Mouse (Mus musculus) heart, embryonic 14.5 days (tissue): Measurements from ENCODE around the gene Pik3r1. TPM values are rescaled to one million over a fixed set of nuclear protein-coding genes. Genes with fewer than 3 reads are reported as not detected.

Source experiments
- ATAC-seq: fragments of 200-750 bp; cut with Nextera tagmentation; 2 replicates; pipeline ENCODE4 v1.8.0; 2017; ENCODE audit warnings: low read depth, moderate TSS enrichment; ENCODE audit not compliant: insufficient number of reproducible peaks, insufficient read depth, low FRiP score
- H3K27ac ChIP-seq, 2 experiments: fragments of 200-500 bp in 1 of 2; fragments of 300-500 bp in 1 of 2; sonication (generic) in 1 of 2; replicated peaks in 1 of 2; 2 replicates each; pipeline ENCODE4 v1.5.1; 2012 to 2014; ENCODE audit warnings: low read depth in 2 of 2, low read length in 2 of 2, control low read depth in 1 of 2, mild to moderate bottlenecking in 1 of 2, mixed read lengths in 1 of 2; ENCODE audit not compliant: control insufficient read depth in 1 of 2, insufficient read depth in 1 of 2
- H3K27me3 ChIP-seq: fragments of 300-500 bp; sonication (generic); 2 replicates; pipeline ENCODE4 v1.6.1; 2014; ENCODE audit warnings: mild to moderate bottlenecking, low read length, control low read depth; ENCODE audit not compliant: control insufficient read depth, insufficient read depth
- H3K36me3 ChIP-seq: fragments of 300-500 bp; sonication (generic); 2 replicates; pipeline ENCODE4 v1.6.1; 2014; ENCODE audit warnings: mild to moderate bottlenecking, control low read depth, low read length, mixed read lengths; ENCODE audit not compliant: control insufficient read depth, insufficient read depth
- H3K4me1 ChIP-seq, 2 experiments: fragments of 200-500 bp in 1 of 2; fragments of 300-500 bp in 1 of 2; sonication (generic) in 1 of 2; 2 replicates each; pipeline ENCODE4 v1.6.1; 2012 to 2014; ENCODE audit warnings: low read length in 2 of 2, control low read depth in 1 of 2, mixed read lengths in 1 of 2; ENCODE audit not compliant: control insufficient read depth in 2 of 2, insufficient read depth in 2 of 2
- H3K4me2 ChIP-seq: fragments of 300-500 bp; sonication (generic); 2 replicates; pipeline ENCODE4 v1.6.1; 2014; ENCODE audit warnings: mild to moderate bottlenecking, low read length
- H3K4me3 ChIP-seq, 2 experiments: fragments of 200-500 bp in 1 of 2; fragments of 300-500 bp in 1 of 2; sonication (generic) in 1 of 2; 2 replicates each; pipeline ENCODE4 v1.5.1; 2012 to 2014; ENCODE audit warnings: low read length in 2 of 2, mild to moderate bottlenecking in 2 of 2, control low read depth in 1 of 2, low read depth in 1 of 2, moderate library complexity in 1 of 2; ENCODE audit not compliant: control insufficient read depth in 1 of 2, insufficient read depth in 1 of 2
- H3K9ac ChIP-seq: fragments of 300-500 bp; sonication (generic); 2 replicates; pipeline ENCODE4 v1.6.1; 2014; ENCODE audit warnings: mild to moderate bottlenecking, low read length
- H3K9me3 ChIP-seq: fragments of 300-500 bp; sonication (generic); 2 replicates; pipeline ENCODE4 v1.6.1; 2016; ENCODE audit warnings: low read length, control low read depth; ENCODE audit not compliant: control insufficient read depth
- WGBS: fragments of 180-500 bp; shearing (Covaris S2); extraction: QIAGEN DNeasy Blood & Tissue Kit; methylation state at CpG from one replicate; pipeline ENCODE4 v1.1.7; 2014; 5-methylcytosine and 5-hydroxymethylcytosine counted together
- polyA plus RNA-seq: library from polyadenylated mRNA; unstranded; fragments of >200 nt; fragmentation: Nextera tagmentation; extraction: Ambion mirVana; gene quantifications from 2 replicates; pipeline ENCODE4 v1.2.1, GENCODE M21; 2014

Pik3r1 gene
- polyA plus RNA-seq, 1 experiment from 2014 or later, result 23.2 TPM

DNA sequence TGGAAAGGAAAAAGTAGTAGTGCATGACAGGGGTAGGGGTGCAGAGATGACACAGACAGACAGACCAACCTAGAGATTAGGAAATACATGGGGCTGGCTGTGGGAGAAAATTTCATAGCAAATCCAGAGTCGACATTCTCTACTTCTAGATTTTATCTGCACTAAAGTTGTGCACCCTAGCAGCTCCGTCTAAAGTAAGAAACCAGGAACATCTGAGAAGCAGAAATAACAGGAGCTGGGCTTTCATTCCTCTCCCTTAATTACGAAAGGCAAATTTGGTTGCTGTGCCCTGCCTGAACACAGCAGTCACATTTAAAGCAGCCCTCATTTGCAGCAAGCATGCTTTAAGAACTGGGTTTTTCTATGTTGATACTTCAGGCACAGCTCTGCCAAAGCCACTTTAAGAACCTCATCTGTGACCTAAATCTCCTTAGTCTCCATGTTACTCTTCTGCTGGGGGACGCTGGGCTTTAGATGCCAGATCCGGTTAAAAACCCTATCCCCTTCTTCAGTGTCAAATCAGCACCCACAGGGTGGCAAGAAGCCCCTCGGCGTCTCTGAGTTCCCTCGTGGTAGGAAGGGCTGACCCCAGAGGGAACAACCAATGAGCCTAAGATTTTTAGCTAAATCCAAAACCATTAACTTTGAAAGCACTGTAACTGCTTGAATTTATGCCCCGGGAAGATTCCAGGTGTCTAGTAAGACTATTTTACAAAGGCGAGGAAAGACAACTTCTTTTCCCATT, 76.9 kb downstream of the Pik3r1 start:
- H3K4me2 ChIP-seq, result peak overlapping the region; percentile 86
- no peak for ATAC-seq
- no peaks in the 10 kb centered on the region for H3K9me3 ChIP-seq
- peak overlapping the region; percentile 23 to 43; a peak in 3 of 4 replicates for H3K4me3 ChIP-seq
- H3K27ac ChIP-seq, result peak overlapping the region; percentile 62 to 79
- H3K27me3 ChIP-seq, result no peaks in the 10 kb centered on the region
- H3K9ac ChIP-seq, result peak overlapping the region; percentile 69
- 55% methylated on average over 10 of the region's 10 CpGs for WGBS
- H3K36me3 ChIP-seq, result peaks cover 33% of the 10 kb centered on the region
- H3K4me1 ChIP-seq, result peaks cover 22 to 41% of the 10 kb centered on the region in 2 experiments

DNA sequence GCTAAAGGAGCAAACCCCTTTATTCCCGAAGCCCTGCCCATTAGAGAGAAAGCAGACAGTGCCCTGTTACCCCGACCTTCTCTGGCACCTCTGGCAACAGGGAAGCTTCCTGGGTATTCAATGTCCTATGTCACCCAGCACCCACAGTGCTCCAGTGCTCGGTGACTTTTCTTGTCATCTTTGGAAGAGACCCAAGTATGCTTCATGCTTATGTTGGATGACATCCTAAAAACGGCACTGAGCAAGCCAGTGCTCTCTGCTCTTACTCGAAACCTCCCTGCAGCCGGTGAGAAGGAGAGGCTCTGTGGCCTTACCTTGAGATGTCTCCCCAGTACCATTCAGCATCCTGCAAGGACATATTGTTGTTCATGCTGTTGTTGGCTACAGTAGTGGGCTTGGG, 77.8 kb downstream of the Pik3r1 start:
- no peak overlapping the region for H3K4me3 ChIP-seq
- no peaks in the 10 kb centered on the region for H3K9me3 ChIP-seq
- peak overlapping the region; percentile 86; the same call in 1 of the 2 replicates for H3K4me2 ChIP-seq
- H3K27me3 ChIP-seq, result no peaks in the 10 kb centered on the region
- ATAC-seq, result no peak
- peak overlapping the region; percentile 22; the same call in 1 of the 2 replicates for H3K9ac ChIP-seq
- H3K36me3 ChIP-seq, result peaks cover 42% of the 10 kb centered on the region
- no peak overlapping the region for H3K27ac ChIP-seq
- H3K4me1 ChIP-seq, result peaks cover 20 to 37% of the 10 kb centered on the region in 2 experiments
- 28% methylated on average over 6 of the region's 6 CpGs for WGBS

DNA sequence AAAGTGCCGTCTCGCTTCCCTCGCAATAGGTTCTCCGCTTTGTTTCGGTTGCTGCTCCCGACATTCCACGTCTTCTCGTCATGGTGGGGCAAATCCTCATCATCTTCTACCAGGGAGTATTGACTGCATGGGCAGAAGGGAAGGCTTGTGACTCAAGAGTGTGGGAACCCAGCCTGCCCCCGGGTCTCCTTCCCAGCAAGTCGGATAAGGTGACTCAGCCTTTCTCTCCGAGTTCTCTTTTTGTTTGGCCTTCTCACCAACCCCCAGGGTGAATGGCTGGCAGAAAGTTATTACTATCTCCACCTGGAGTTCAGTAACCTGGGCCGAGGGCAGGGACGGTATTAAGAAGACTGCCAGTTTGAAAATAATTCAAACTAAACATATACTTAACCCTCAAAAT, 81.8 kb downstream of the Pik3r1 start:
- 90% methylated on average over 13 of the region's 13 CpGs for WGBS
- H3K4me1 ChIP-seq, result peaks cover 8 to 14% of the 10 kb centered on the region in 2 experiments
- H3K9me3 ChIP-seq, result no peaks in the 10 kb centered on the region
- no peak overlapping the region for H3K4me3 ChIP-seq
- no peaks in the 10 kb centered on the region for H3K27me3 ChIP-seq
- H3K36me3 ChIP-seq, result peaks cover 79% of the 10 kb centered on the region
- ATAC-seq, result no peak
- H3K4me2 ChIP-seq, result no peak overlapping the region
- no peak overlapping the region for H3K27ac ChIP-seq
- H3K9ac ChIP-seq, result no peak overlapping the region

DNA sequence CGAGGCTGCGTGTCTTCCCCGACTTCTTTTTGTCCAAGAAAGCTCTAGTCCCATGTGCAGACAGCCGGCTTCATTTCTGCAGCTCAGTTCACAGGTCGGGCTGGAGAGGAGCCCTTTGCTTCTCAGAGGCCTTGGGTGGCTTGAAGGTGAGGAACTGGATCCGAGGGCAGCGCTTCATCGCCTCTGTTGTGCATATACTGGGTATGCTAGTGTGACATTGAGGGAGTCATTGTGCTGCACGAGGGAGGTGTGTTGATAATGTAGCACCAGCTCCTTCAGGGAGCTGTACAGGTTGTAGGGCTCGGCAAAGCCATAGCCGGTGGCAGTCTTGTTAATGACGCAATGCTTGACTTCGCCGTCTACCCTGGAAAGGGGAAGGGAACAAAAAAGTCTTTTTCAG, 83.3 kb downstream of the Pik3r1 start:
- Histone ChIP-seq H3K36me3 (peaks cover 80% of the 10 kb centered on the region), H3K9me3 (no peaks in the 10 kb centered on the region), H3K4me2 (no peak overlapping the region), H3K27me3 (no peaks in the 10 kb centered on the region), H3K4me1 (no peaks in the 10 kb centered on the region), H3K4me3 (no peak overlapping the region), H3K9ac (no peak overlapping the region), H3K27ac (no peak overlapping the region)
- 89% methylated on average over 14 of the region's 14 CpGs for WGBS
- ATAC-seq, result no peak

DNA sequence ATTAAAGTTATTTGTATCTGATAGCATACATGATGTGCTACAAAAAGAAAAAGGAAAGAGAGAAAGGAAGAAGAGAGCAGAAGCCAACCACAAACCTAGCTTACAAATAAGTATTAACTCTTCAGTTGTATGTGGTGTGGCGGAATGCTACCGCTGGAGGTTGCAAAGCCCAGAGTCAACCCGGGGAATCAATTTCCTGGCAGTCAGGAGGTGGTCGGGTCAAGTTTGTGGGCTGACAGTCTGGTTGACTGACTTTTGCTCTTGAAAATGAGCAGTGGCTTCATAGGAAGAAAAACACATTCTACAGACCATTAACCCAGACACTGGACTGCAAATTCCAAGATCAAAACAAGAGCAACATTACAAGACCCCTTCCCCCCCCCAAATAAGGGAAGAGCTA, 85.6 kb downstream of the Pik3r1 start:
- Histone ChIP-seq H3K36me3 (peaks cover 61% of the 10 kb centered on the region), H3K4me1 (no peaks in the 10 kb centered on the region), H3K9ac (no peak overlapping the region), H3K9me3 (no peaks in the 10 kb centered on the region), H3K27ac (no peak overlapping the region), H3K27me3 (no peaks in the 10 kb centered on the region), H3K4me2 (no peak overlapping the region), H3K4me3 (no peak overlapping the region)
- WGBS, result 84% methylated on average over 4 of the region's 4 CpGs
- ATAC-seq, result no peak

DNA sequence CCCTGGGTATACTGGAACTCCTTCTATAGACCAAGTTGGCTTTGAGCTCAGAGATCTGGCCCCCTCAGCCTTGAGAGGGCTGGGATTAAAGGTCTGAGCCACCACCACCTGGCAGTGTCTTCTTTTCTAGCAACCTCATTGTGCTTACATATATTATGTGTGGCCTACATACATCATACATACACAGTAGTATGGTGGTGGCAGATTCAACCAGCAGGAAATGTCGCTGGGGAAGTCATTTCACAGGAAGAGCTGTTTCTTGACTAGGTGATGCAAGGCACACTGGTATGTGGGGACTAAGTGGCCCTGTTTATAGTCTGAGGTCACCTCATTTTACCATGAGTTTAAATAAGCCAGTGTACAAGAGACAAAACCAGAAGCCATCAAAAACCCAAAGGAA, 87.9 kb downstream of the Pik3r1 start:
- Histone ChIP-seq H3K36me3 (peaks cover 38% of the 10 kb centered on the region), H3K9ac (no peak overlapping the region), H3K9me3 (no peaks in the 10 kb centered on the region), H3K4me3 (no peak overlapping the region), H3K4me2 (no peak overlapping the region), H3K27ac (no peak overlapping the region), H3K27me3 (no peaks in the 10 kb centered on the region), H3K4me1 (no peaks in the 10 kb centered on the region)
- 87% methylated on average over 1 of the region's 1 CpGs for WGBS
- no peak for ATAC-seq

DNA sequence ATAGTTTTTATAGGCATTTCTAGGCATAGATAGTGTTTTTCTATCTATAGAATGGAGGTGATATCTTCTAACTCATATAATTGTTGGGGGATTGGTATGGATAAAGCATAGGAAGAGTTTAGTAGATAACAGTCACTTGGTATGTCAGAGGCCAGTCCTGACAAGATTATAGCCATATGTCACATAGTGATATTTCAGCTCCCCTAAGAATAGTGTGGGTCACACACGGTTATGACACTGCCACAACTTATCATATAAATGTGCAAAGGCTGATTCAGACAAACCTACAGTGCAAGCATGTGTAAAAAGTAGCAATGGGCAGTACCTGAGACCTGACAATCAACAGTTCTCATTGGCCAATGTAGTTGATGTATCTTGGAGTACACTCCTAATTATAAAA, 89.0 kb downstream of the Pik3r1 start:
- no peaks in the 10 kb centered on the region for H3K27me3 ChIP-seq
- no peaks in the 10 kb centered on the region for H3K9me3 ChIP-seq
- H3K4me3 ChIP-seq, result no peak overlapping the region
- H3K4me2 ChIP-seq, result no peak overlapping the region
- peaks cover 27% of the 10 kb centered on the region for H3K36me3 ChIP-seq
- no peak overlapping the region for H3K27ac ChIP-seq
- no peaks in the 10 kb centered on the region for H3K4me1 ChIP-seq
- H3K9ac ChIP-seq, result no peak overlapping the region
- whole genome bisulfite sequencing, result 67% methylated on average over 1 of the region's 1 CpGs
- no peak for ATAC-seq

DNA sequence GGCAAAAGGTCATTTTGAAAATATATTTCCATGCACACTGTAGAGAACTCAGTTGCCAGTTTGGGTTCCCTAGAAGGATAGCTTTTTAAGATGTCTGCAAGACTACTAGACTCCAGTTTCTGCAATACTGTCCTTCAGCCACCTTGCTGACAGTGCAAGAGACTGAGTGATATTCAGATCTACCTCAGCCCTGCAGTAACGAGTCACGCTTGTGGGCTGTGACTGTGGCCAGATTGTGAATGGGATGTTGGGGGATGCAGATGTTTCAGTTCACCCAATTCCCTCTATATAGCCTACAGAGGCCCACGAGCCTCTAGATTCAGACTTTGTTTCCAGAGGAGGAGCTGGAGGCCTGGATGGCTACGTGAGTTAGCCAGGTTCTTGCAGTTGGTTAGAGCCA, 90.0 kb downstream of the Pik3r1 start:
- H3K4me1 ChIP-seq, result no peaks in the 10 kb centered on the region
- H3K36me3 ChIP-seq, result peaks cover 20% of the 10 kb centered on the region
- no peak overlapping the region for H3K4me3 ChIP-seq
- 83% methylated on average over 4 of the region's 4 CpGs for WGBS
- no peak overlapping the region for H3K4me2 ChIP-seq
- no peaks in the 10 kb centered on the region for H3K9me3 ChIP-seq
- no peaks in the 10 kb centered on the region for H3K27me3 ChIP-seq
- H3K27ac ChIP-seq, result no peak overlapping the region
- ATAC-seq, result no peak
- H3K9ac ChIP-seq, result no peak overlapping the region
